12 mouse cellular contexts compared by ENCODE assay signal in genomic region chr19:6407816-6408510, GRCm38 (mm10). TPM values are rescaled to one million over a fixed set of nuclear protein-coding genes. Genes with fewer than 3 reads are reported as not detected.
"Had no signal": no experiment of that assay in that cellular context is flagged by ENCODE, and none has a peak within 500 bp of the region (broad histone marks: within the 10 kb centered on the region; RNA-seq: fewer than 3 reads in every experiment).

No protein-coding gene starts in this region.

- H3K36me3 ChIP-seq: kidney, embryonic 15.5 days; limb, embryonic 10.5 days; midbrain, embryonic 15.5 days had no signal

- H3K4me3 ChIP-seq: kidney, embryonic 15.5 days; left cerebral cortex, adult 2 months; limb, embryonic 10.5 days; liver, embryonic 13.5 days; midbrain, embryonic 15.5 days had no signal

- H3K9me3 ChIP-seq: kidney, embryonic 15.5 days; limb, embryonic 10.5 days; liver, embryonic 13.5 days; midbrain, embryonic 15.5 days had no signal

- H3K9ac ChIP-seq: kidney, embryonic 15.5 days; liver, embryonic 13.5 days; liver, postnatal 0 days; midbrain, embryonic 15.5 days had no signal

- H3K4me2 ChIP-seq: kidney, embryonic 15.5 days; liver, embryonic 13.5 days; midbrain, embryonic 15.5 days had no signal

- DNase-seq: kidney, postnatal 14 days; liver, embryonic 13.5 days; liver, postnatal 0 days; right cerebral cortex, postnatal 25 days; thymus, postnatal 4 days had no signal

- H3K27me3 ChIP-seq: kidney, embryonic 15.5 days; liver, embryonic 13.5 days had no signal

- H3K27ac ChIP-seq: kidney, embryonic 15.5 days; left cerebral cortex, adult 2 months; limb, embryonic 10.5 days; liver, embryonic 13.5 days; midbrain, embryonic 15.5 days; stomach, postnatal 0 days had no signal

- ATAC-seq: midbrain, embryonic 15.5 days had no signal

RNA-seq across cellular contexts. Expression of gene Nrxn2, which starts 10.6 kb away (rescaled TPM):
- total RNA-seq: megakaryocyte progenitor cell, adult 5-6 weeks; monocyte, adult 5-6 weeks had no signal
